Mouse (Mus musculus): ENCODE results near the gene Mnat1. TPM values are rescaled to one million over a fixed set of nuclear protein-coding genes. Genes with fewer than 3 reads are reported as not detected.

The Mnat1 gene
- polyA plus RNA-seq, 1 experiment from 2014 or later = 18.8 TPM

DNA sequence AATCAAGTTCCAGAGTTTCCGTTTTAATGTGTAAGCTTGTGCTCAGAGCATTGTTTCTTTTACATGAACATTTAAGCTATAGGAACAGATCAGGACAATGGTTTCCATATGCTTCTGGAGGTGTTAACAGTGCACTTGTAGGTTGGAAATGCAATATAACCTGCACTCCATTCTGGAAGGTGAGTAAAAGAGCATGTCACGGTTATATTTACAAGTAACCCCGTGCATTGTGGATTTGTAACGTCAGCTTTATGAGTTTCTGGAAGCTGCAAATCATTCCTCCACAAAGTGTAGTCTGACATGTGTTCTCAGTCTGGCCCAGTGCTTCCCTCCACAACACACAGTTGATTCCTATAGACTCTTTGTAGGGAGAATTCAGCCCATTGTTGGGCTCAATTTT is 30.6 kb downstream of the Mnat1 start:
- Histone ChIP-seq H3K36me3 (no peaks in the 10 kb centered on the region), H3K9me3 (no peaks in the 10 kb centered on the region), H3K27ac (no peak overlapping the region), H3K4me2 (replicated peaks) (no peak overlapping the region), H3K4me3 (replicated peaks) (no peak overlapping the region), H3K4me1 (replicated peaks) (no peaks in the 10 kb centered on the region), H3K9ac (replicated peaks) (no peak overlapping the region), H3K27me3 (no peaks in the 10 kb centered on the region)
- no peak for ATAC-seq
- WGBS = 92% methylated on average over 4 of the region's 4 CpGs

GRCm38 (mm10) chr12:73160341-73160740 is 36.8 kb downstream of the Mnat1 start:
- Histone ChIP-seq H3K36me3 (no peaks in the 10 kb centered on the region), H3K27ac (no peak overlapping the region), H3K9ac (replicated peaks) (no peak overlapping the region), H3K9me3 (no peaks in the 10 kb centered on the region), H3K4me2 (replicated peaks) (no peak overlapping the region), H3K4me1 (replicated peaks) (no peaks in the 10 kb centered on the region), H3K27me3 (no peaks in the 10 kb centered on the region), H3K4me3 (replicated peaks) (no peak overlapping the region)
- 73% methylated on average over 4 of the region's 4 CpGs for WGBS
- ATAC-seq = no peak

DNA sequence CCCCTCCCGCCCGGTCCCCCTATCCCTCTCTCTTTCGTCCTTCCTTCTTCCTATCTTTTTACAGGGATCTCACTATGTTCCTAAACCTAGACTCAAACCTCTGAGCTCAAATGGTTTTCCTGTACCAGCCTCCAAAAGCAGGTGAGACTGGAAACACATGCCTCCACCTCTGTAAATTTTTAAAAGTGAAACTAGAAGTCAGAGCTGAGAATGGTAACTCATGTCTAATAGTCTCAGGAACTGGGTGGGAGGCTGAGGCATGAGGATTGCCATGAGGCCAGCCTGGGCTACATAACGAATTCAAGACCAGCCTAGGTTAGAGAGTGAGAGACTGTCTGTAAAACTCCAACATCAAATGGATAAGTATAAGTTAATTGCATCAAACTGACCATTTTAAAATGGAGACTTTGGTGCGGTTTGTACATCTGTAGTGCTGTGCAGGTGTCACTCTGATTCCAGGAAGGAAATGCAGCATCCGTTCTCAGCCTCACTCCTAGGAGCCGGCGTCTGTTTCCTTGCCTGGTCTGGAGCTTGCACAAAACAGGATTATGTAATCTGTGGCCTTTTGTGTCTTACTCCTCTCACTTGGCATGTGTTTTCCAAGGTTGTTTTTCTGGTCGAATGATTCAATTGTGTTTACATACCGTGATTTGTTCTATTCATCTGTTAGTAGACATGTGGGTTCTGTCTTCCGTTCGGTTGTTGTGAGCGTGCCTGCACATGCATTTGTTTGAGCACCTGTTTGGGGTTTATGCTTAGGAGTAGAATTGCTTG is 39.1 kb downstream of the Mnat1 start:
- Histone ChIP-seq H3K27me3 (no peaks in the 10 kb centered on the region), H3K4me1 (replicated peaks) (no peaks in the 10 kb centered on the region), H3K36me3 (no peaks in the 10 kb centered on the region), H3K9ac (replicated peaks) (no peak overlapping the region), H3K4me3 (replicated peaks) (no peak overlapping the region), H3K27ac (no peak overlapping the region), H3K9me3 (0 out of 2 replicates have a peak, but pooled peaks cover 3% of the 10 kb centered on the region), H3K4me2 (replicated peaks) (no peak overlapping the region)
- 66% methylated on average over 13 of the region's 13 CpGs for WGBS
- no peak for ATAC-seq

- Histone ChIP-seq H3K9me3 (no peaks in the 10 kb centered on the region), H3K27me3 (no peaks in the 10 kb centered on the region), H3K4me3 (replicated peaks) (no peak overlapping the region), H3K27ac (no peak overlapping the region), H3K9ac (replicated peaks) (no peak overlapping the region), H3K36me3 (peaks cover 7% of the 10 kb centered on the region), H3K4me2 (replicated peaks) (no peak overlapping the region), H3K4me1 (replicated peaks) (no peaks in the 10 kb centered on the region)
- ATAC-seq = no peak
- 88% methylated on average over 6 of the region's 6 CpGs for WGBS
These were observed 47.3 kb downstream of the Mnat1 start for GRCm38 (mm10) chr12:73170794-73171193.

DNA sequence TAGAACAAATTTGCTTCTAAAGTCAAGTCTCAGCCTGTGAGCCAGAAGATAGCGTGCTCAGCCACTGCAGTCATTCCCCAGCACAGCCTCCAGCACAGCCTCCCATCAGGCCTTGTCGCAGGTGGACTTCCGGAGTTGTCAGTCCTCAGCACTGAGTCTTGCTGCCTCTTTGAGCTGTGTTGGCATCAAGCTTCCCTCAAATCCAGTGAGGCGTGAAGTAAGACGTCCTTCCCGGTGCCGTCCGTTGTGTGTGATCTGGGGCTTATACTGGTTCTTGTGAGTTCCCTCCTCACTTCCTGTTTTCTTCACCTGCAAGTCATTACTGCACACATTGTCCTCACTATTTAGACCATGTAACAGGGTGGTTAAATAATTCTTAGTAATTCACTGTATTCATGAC is 60.4 kb downstream of the Mnat1 start:
- no peak for ATAC-seq
- H3K36me3 ChIP-seq = peaks cover 13% of the 10 kb centered on the region; the same call in 1 of the 2 replicates
- no peaks in the 10 kb centered on the region for H3K9me3 ChIP-seq
- H3K4me1 ChIP-seq (replicated peaks) = no peaks in the 10 kb centered on the region
- H3K4me3 ChIP-seq (replicated peaks) = no peak overlapping the region
- no peak overlapping the region for H3K9ac ChIP-seq (replicated peaks)
- 61% methylated on average over 8 of the region's 8 CpGs for WGBS
- no peak overlapping the region for H3K27ac ChIP-seq
- H3K4me2 ChIP-seq (replicated peaks) = no peak overlapping the region
- H3K27me3 ChIP-seq = no peaks in the 10 kb centered on the region

- 95% methylated on average over 6 of the region's 6 CpGs for WGBS
- no peak for ATAC-seq
These were observed 73.8 kb downstream of the Mnat1 start for GRCm38 (mm10) chr12:73197363-73197762.

DNA sequence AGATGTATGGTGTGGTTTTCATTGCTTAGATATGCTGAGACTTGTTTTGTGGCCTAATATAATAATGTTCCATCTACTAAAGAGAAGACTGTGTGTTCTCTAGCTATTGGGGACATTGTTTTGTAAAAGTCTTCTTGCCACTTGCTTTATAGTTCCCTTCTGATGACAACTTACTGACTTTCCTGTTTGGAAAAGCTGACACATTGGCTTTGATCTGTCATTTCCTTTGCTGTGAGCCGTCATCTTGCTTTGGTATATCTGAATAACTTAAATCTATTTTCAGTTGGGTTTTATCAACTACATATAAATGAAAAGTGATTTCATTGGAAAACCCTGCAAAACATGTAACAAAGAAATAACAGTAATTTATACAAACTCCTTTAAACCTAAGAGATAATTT is 74.9 kb downstream of the Mnat1 start:
- H3K4me3 ChIP-seq (replicated peaks) = no peak overlapping the region
- H3K27me3 ChIP-seq = no peaks in the 10 kb centered on the region
- WGBS = 83% methylated on average over 1 of the region's 1 CpGs
- no peaks in the 10 kb centered on the region for H3K4me1 ChIP-seq (replicated peaks)
- H3K36me3 ChIP-seq = no peaks in the 10 kb centered on the region
- no peaks in the 10 kb centered on the region for H3K9me3 ChIP-seq
- H3K27ac ChIP-seq = no peak overlapping the region
- H3K4me2 ChIP-seq (replicated peaks) = no peak overlapping the region
- no peak overlapping the region for H3K9ac ChIP-seq (replicated peaks)
- ATAC-seq = no peak

More at GRCm38 (mm10) chr12:73197363-73197762, 73.8 kb downstream of the Mnat1 start:
- H3K27ac ChIP-seq = no peak overlapping the region
- H3K9ac ChIP-seq (replicated peaks) = no peak overlapping the region
- H3K9me3 ChIP-seq = no peaks in the 10 kb centered on the region
- H3K4me2 ChIP-seq (replicated peaks) = no peak overlapping the region
- H3K27me3 ChIP-seq = no peaks in the 10 kb centered on the region
- no peaks in the 10 kb centered on the region for H3K4me1 ChIP-seq (replicated peaks)
- H3K36me3 ChIP-seq = no peaks in the 10 kb centered on the region
- no peak overlapping the region for H3K4me3 ChIP-seq (replicated peaks)

DNA sequence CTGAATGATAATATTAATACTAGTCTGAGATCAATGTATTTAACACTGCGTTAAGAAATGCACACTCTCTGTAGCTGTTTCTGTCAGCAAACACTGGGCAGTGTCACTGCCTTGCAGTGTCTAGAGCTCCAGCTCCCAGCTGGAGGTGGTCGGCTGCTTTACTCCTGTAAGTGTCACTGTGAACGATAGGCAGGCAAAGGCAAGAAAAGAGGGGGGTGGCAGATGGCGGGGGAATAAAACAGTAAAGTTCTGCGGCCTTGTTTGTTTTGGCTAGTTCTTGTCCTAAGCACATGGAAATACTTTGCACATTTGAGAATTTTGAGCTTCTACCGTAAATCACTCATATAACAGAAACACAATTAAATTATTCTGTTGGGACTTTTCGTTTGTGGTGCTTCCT is 75.9 kb downstream of the Mnat1 start:
- H3K36me3 ChIP-seq = no peaks in the 10 kb centered on the region

DNA sequence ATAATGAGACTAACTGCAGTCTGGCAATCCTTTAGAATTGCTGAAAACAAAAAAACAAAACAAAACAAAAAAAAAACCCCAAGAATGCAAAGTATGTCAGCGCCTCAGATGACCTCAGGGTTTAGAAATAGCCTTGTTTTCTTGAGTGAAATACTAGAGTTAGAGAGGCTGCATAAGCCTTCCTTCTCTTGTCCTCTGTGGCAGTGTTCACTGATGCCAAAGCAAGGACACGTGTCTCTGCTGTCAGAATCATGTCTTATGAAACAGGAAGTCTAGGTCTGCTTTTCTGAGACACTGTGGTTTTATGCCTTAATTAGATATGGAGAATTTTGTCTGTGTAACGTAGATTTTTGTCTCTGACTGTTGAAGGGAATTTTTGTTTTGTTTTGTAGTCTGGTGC is 78.1 kb downstream of the Mnat1 start:
- no peak overlapping the region for H3K27ac ChIP-seq
- H3K4me1 ChIP-seq (replicated peaks) = no peaks in the 10 kb centered on the region
- ATAC-seq = no peak
- H3K9me3 ChIP-seq = no peaks in the 10 kb centered on the region
- no peak overlapping the region for H3K9ac ChIP-seq (replicated peaks)
- 58% methylated on average over 3 of the region's 3 CpGs for WGBS
- no peak overlapping the region for H3K4me2 ChIP-seq (replicated peaks)
- H3K4me3 ChIP-seq (replicated peaks) = no peak overlapping the region
- no peaks in the 10 kb centered on the region for H3K36me3 ChIP-seq
- H3K27me3 ChIP-seq = no peaks in the 10 kb centered on the region

More for the DNA sequence above, 75.9 kb downstream of the Mnat1 start:
- H3K4me3 ChIP-seq (replicated peaks) = no peak overlapping the region
- H3K9me3 ChIP-seq = no peaks in the 10 kb centered on the region
- WGBS = 77% methylated on average over 7 of the region's 7 CpGs
- no peaks in the 10 kb centered on the region for H3K27me3 ChIP-seq
- no peak overlapping the region for H3K9ac ChIP-seq (replicated peaks)
- H3K4me2 ChIP-seq (replicated peaks) = no peak overlapping the region
- no peak overlapping the region for H3K27ac ChIP-seq
- ATAC-seq = no peak
- no peaks in the 10 kb centered on the region for H3K4me1 ChIP-seq (replicated peaks)

GRCm38 (mm10) chr12:73205710-73206649 is 82.5 kb downstream of the Mnat1 start:
- Histone ChIP-seq H3K9ac (replicated peaks) (no peak overlapping the region), H3K4me3 (replicated peaks) (no peak overlapping the region), H3K4me2 (replicated peaks) (no peak overlapping the region), H3K36me3 (no peaks in the 10 kb centered on the region), H3K27ac (no peak overlapping the region), H3K27me3 (no peaks in the 10 kb centered on the region), H3K9me3 (no peaks in the 10 kb centered on the region), H3K4me1 (replicated peaks) (no peaks in the 10 kb centered on the region)
- no peak for ATAC-seq
- 80% methylated on average over 11 of the region's 11 CpGs for WGBS

DNA sequence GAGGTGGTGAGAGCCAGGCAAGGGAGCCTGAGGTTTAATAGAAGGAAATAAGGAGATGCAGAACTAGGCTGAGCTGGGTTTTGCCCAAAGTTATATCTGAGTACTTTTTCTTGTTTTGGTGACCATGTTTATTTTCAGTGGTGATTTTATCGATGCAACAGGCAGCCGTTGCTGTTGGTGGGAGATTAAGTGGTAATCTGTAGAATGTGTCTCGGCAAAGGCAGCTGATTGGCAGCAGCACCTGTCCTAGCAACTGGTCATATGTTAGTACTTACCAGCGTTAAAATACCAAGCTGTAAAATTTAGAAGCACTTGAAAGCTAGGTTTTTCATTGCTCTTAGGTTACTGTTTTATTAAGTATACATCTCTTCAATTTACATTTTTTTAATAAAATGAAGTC is 83.5 kb downstream of the Mnat1 start:
- WGBS = 70% methylated on average over 4 of the region's 4 CpGs
- Histone ChIP-seq H3K4me2 (replicated peaks) (no peak overlapping the region), H3K27ac (no peak overlapping the region), H3K9me3 (no peaks in the 10 kb centered on the region), H3K4me3 (replicated peaks) (no peak overlapping the region), H3K9ac (replicated peaks) (no peak overlapping the region), H3K27me3 (no peaks in the 10 kb centered on the region), H3K4me1 (replicated peaks) (no peaks in the 10 kb centered on the region), H3K36me3 (no peaks in the 10 kb centered on the region)
- no peak for ATAC-seq

GRCm38 (mm10) chr12:73207461-73207860 is 83.9 kb downstream of the Mnat1 start:
- no peak for ATAC-seq
- WGBS = 60% methylated on average over 1 of the region's 1 CpGs

More at GRCm38 (mm10) chr12:73207461-73207860, 83.9 kb downstream of the Mnat1 start:
- Histone ChIP-seq H3K4me2 (replicated peaks) (no peak overlapping the region), H3K9me3 (no peaks in the 10 kb centered on the region), H3K4me3 (replicated peaks) (no peak overlapping the region), H3K36me3 (no peaks in the 10 kb centered on the region), H3K27ac (no peak overlapping the region), H3K27me3 (no peaks in the 10 kb centered on the region), H3K9ac (replicated peaks) (no peak overlapping the region), H3K4me1 (replicated peaks) (no peaks in the 10 kb centered on the region)
